Mouse (Mus musculus): ENCODE data around the gene Cited1.
A peak's percentile ranks its signal among the peaks of the same experiment; 100 is the strongest.

Cited1 gene

DNA sequence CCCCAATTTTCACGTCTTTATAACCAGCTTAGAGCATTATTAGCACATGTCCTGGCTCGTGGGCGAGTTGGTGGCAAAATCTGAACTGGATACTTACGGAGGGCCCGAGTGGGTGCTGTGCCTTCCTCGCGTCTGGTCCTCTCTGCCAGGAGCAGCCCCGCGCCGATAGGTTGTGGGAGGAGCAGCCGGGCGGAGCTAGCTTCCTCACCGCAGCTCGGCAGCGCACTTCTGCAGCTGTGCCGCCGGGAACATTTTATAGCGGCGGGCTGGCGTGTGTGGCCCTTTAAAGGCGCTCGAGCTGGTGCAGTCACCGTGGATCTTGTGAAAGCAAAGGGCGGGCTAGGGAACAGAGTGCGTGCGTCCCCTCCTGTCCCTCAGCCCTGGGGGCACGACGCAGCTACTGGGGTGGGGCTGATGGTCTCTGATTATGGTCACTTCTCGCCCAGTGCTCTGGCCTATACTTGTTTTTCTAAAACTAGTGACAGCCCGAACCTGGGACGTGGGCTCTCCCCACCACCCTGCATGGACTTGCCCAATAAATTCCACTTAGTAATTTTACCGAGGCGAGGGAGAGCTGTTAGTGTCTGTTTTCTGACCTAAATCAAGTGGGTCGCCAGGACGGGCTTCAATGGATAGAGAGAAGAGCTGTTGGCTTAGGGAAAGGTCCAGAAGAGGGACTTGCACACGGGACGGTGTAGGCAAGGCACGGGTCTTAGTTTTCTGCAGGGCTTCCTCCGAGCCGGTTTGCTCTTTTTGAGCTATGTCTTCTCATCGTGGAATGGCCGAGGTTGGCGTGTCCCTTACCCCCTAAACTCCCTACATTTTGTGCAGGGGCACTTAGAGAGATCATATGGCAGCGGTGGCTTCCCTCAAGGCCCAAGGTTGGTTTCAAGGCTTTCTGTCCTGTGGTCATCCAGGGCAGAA, at the start of gene Cited1:
TSS of gene Cited1 (minus strand) at position 245 of the 924 bp plus-strand sequence.
- no peak for DNase-seq (ENCODE audit: low spot score)

GRCm38 (mm10) chrX:102284889-102285288, 32.9 kb upstream of the Cited1 start:
- DNase-seq (ENCODE audit: low spot score), result no peak

DNA sequence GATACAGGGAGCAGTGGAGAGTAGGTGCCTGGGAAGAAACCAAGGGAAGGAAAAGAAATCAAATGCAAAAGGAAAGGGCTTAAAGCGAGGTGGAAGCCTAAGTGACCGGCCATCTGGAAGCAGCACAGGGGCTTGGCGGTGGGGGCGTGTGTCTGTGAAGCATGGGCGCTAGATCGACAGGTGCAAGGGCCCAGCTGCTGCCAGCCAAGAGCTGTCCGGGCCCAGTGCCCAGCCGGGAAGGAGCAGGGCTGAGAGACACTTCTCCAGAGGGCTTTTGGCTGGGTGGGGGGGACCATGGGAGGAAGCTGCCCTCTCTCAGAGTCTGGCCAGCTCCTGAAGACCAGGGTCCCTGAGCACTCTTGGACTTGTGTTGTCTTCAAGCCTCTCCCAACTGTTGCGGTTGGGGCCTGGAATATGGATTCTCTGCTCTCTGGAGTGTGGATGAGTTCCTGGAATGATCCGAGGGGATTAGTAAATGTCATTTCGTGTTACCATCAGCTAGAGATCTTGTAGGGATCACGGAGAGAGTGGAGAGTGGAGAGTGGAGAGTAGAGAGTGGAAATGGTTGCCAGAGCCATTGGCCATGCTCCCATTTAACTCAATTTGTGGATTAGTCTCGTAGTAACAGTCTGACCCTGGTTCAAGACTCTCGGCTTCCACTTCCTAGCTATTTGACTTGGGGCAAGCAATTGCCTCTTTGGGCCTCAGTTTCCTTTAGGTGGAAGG, 10.8 kb upstream of the Cited1 start:
- no peak for DNase-seq (ENCODE audit: low spot score)

DNA sequence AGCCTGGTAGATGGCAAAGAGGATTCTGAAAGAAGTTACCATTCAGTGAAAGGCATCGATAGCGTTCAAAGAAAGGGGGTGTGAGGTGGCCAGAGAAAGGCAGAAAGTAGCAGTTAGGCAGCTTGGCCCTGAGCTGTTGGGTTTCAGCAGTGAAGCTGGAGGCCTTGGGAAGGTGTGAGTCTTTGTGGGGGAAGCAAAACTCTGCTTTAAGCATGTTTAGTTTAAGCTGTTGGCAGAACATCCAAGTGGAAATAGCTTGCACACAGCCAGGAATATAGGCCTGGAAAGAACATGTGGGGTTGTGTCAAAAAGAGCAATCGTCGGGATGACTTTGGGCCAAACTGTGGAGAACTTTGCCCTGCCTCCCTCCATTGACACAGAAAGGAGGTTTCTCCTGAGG, 7.8 kb upstream of the Cited1 start:
- no peak for DNase-seq (ENCODE audit: low spot score)

- DNase-seq (ENCODE audit: low spot score), result no peak
Observed at GRCm38 (mm10) chrX:102253892-102254291, 1.9 kb upstream of the Cited1 start.

DNA sequence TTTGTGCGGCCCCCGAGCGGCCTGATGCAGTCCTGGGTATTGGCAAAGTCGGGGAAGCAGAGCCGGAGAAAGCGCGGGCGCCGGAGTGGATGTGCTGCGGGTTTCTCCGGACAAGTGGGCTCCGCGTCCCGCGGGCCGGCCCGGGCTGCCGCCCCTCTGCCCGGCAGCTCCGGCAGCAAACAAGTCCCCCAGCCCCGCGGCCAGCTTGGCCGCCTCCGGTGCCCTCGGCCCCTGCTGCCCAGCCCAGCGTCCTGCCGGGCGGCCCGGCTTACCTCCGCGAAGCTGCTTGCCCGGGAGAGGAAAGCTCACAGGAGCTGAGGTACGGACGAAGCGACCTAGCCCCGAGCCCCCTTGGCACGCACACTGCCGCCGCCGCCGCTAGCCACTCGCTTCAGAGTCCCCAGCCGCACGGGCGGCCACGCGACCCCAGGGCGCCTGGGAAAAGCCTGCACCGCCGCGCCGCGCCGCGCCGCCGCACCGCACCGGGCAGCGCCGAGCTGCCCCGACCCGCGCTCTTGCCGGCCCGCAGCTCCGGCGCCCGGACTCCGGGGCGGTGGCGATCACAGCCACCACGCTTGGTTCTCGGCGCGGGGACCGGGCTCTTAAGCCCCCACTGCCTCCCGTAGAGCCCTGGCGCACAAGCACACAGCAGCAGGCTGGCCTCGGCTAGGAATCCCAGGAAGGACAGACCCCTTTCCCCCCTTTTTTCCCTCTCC, 602 bp downstream of the Cited1 start:
- DNase-seq (ENCODE audit: low spot score), result no peak

DNA sequence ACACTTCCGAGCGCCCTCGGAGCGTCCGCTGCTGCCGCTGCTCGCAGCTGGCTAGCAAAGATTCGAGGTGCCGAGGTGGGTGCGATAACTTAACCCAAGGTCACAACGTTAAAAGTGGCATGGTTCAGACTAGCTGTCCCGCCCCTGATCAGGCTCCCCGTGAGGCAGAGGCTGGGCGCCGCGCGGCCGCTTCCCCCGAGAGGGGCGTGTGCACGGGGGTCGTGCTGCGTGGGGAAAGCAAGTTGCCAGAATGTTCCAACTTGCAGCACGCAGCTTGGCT, 1.1 kb downstream of the Cited1 start:
- no peak for DNase-seq (ENCODE audit: low spot score)

DNA sequence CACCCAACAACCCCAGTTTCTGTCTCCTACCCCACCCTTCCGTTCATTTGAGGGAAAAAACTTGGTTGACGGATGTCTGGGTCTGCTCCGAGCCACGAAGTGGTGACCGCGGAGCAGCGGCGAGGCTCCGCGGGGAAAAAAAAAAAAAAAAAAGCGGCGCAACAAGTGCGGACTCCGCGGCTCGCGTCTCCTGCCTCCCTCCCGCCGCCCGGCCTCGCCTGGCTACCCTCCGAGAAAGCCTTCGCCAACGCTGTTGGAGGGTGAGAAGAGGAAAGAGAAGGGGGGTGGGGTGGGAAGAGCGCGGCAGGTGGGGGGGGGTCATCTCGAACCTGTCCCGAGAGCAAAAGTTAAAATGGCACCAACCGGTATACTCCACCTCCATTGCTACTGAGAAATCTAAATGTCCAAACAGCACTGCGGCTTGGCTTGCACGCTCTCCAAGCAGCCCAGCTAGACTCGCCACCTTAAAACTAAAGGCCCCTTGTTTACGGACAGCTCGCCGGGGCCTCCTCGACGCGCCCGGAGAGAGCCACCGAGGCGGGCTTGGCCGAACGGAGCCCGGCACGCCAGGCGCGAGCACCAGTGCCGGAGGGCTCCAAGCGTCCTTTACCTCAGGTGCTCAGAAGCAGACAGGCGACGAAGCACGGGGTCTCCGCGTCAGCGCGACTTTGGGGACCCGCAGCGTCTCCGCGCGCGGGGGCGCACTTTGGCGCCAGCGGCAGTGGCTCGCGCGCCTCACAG, 1.7 kb downstream of the Cited1 start:
- DNase-seq (ENCODE audit: low spot score), result no peak

DNA sequence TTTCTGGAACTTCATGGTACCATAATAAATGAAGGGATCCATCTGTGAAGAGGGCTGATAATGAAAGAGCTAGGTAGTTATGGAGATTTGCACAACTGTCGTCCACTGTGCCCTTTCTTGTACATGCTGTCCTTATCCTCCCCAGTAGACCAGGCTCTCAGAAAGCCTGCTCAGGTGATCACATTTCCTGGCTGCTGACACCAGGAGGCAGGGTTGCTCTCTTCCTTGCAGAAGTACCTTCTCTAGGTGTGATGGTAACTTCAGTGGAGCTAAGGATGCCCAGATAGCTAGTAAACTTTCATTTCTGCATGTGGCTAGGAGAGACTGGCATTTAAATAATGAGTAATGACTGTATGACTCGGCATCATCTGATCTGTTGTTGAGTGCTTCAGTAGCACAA, 7.6 kb downstream of the Cited1 start:
- no peak for DNase-seq (ENCODE audit: low spot score)

GRCm38 (mm10) chrX:102219126-102219525, 32.9 kb downstream of the Cited1 start:
- DNase-seq (ENCODE audit: low spot score), result peak; percentile 40

GRCm38 (mm10) chrX:102215356-102215755, 36.6 kb downstream of the Cited1 start:
- DNase-seq (ENCODE audit: low spot score), result peak; percentile 51
